Mouse (Mus musculus) heart, postnatal 0 days (tissue): Measurements from ENCODE around the gene Nek9.

ENCODE experiments used
- CTCF ChIP-seq: IDR thresholded peaks from 2 replicates; pipeline ENCODE4 v1.5.1; 2016; ENCODE audit warnings: antibody characterized with exemption, control low read depth, low read depth
- EP300 ChIP-seq: IDR thresholded peaks from 2 replicates; pipeline ENCODE4 v1.6.1; 2016; ENCODE audit warnings: antibody characterized with exemption, low read depth

DNA sequence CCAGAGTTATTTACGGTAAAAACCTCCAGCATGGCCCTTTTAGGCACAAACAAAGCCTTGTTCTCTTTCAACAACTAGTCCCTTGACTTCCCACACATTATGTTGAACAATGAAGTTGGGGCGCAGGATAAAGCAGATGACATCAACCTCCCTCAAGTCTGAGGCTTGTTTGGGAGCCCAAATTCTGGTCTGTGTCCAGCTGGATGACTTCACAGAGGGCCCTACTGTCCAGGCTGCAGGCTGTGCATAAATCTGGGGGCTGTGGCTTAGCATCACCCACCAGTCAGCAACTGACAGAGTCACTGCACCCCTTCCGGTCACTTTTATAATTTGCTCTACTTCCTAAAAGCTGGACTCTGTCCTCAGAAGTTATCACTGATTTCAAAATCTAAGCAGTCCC lies 27.1 kb upstream of the Nek9 start:
- TF ChIP-seq CTCF, result no peak
- no peak for TF ChIP-seq EP300
